Mouse (Mus musculus) heart, embryonic 14.5 days (tissue): ENCODE data around the gene Egfl8. TPM values are rescaled to one million over a fixed set of nuclear protein-coding genes. Genes with fewer than 3 reads are reported as not detected.

ENCODE experiments used
- ATAC-seq: fragments of 200-750 bp; cut with Nextera tagmentation; 2 replicates; pipeline ENCODE4 v1.8.0; 2017; ENCODE audit warnings: low read depth, moderate TSS enrichment; ENCODE audit not compliant: insufficient number of reproducible peaks, insufficient read depth, low FRiP score
- H3K27ac ChIP-seq, 2 experiments: fragments of 200-500 bp in 1 of 2; fragments of 300-500 bp in 1 of 2; sonication (generic) in 1 of 2; replicated peaks in 1 of 2; 2 replicates each; pipeline ENCODE4 v1.5.1; 2012 to 2014; ENCODE audit warnings: low read depth in 2 of 2, low read length in 2 of 2, control low read depth in 1 of 2, mild to moderate bottlenecking in 1 of 2, mixed read lengths in 1 of 2; ENCODE audit not compliant: control insufficient read depth in 1 of 2, insufficient read depth in 1 of 2
- H3K27me3 ChIP-seq: fragments of 300-500 bp; sonication (generic); 2 replicates; pipeline ENCODE4 v1.6.1; 2014; ENCODE audit warnings: mild to moderate bottlenecking, low read length, control low read depth; ENCODE audit not compliant: control insufficient read depth, insufficient read depth
- H3K36me3 ChIP-seq: fragments of 300-500 bp; sonication (generic); 2 replicates; pipeline ENCODE4 v1.6.1; 2014; ENCODE audit warnings: mild to moderate bottlenecking, control low read depth, low read length, mixed read lengths; ENCODE audit not compliant: control insufficient read depth, insufficient read depth
- H3K4me1 ChIP-seq, 2 experiments: fragments of 200-500 bp in 1 of 2; fragments of 300-500 bp in 1 of 2; sonication (generic) in 1 of 2; 2 replicates each; pipeline ENCODE4 v1.6.1; 2012 to 2014; ENCODE audit warnings: low read length in 2 of 2, control low read depth in 1 of 2, mixed read lengths in 1 of 2; ENCODE audit not compliant: control insufficient read depth in 2 of 2, insufficient read depth in 2 of 2
- H3K4me2 ChIP-seq: fragments of 300-500 bp; sonication (generic); 2 replicates; pipeline ENCODE4 v1.6.1; 2014; ENCODE audit warnings: mild to moderate bottlenecking, low read length
- H3K4me3 ChIP-seq, 2 experiments: fragments of 200-500 bp in 1 of 2; fragments of 300-500 bp in 1 of 2; sonication (generic) in 1 of 2; 2 replicates each; pipeline ENCODE4 v1.5.1; 2012 to 2014; ENCODE audit warnings: low read length in 2 of 2, mild to moderate bottlenecking in 2 of 2, control low read depth in 1 of 2, low read depth in 1 of 2, moderate library complexity in 1 of 2; ENCODE audit not compliant: control insufficient read depth in 1 of 2, insufficient read depth in 1 of 2
- H3K9ac ChIP-seq: fragments of 300-500 bp; sonication (generic); 2 replicates; pipeline ENCODE4 v1.6.1; 2014; ENCODE audit warnings: mild to moderate bottlenecking, low read length
- H3K9me3 ChIP-seq: fragments of 300-500 bp; sonication (generic); 2 replicates; pipeline ENCODE4 v1.6.1; 2016; ENCODE audit warnings: low read length, control low read depth; ENCODE audit not compliant: control insufficient read depth
- WGBS: fragments of 180-500 bp; shearing (Covaris S2); extraction: QIAGEN DNeasy Blood & Tissue Kit; methylation state at CpG from one replicate; pipeline ENCODE4 v1.1.7; 2014; 5-methylcytosine and 5-hydroxymethylcytosine counted together
- polyA plus RNA-seq: library from polyadenylated mRNA; unstranded; fragments of >200 nt; fragmentation: Nextera tagmentation; extraction: Ambion mirVana; gene quantifications from 2 replicates; pipeline ENCODE4 v1.2.1, GENCODE M21; 2014

The Egfl8 gene
- polyA plus RNA-seq, 1 experiment from 2014 or later, result 0.55 TPM

DNA sequence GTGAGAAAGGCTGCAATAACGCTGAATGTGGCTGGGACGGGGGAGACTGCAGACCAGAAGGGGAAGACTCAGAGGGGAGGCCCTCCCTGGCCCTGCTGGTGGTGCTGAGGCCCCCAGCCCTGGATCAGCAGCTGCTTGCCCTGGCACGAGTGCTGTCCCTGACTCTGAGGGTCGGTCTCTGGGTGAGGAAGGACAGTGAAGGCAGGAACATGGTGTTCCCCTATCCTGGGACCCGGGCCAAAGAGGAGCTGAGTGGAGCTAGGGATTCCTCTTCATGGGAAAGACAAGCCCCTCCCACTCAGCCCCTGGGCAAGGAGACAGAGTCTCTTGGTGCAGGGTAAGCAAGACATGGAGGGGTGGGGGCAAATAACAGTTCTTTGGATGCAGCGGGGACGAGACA, 32.4 kb downstream of the Egfl8 start:
- Histone ChIP-seq H3K36me3 (no peaks in the 10 kb centered on the region), H3K27me3 (no peaks in the 10 kb centered on the region), H3K9ac (no peak overlapping the region), H3K4me1 (peaks cover 8 to 12% of the 10 kb centered on the region in 2 experiments), H3K9me3 (no peaks in the 10 kb centered on the region), H3K27ac (no peak overlapping the region), H3K4me3 (no peak overlapping the region), H3K4me2 (no peak overlapping the region)
- 58% methylated on average over 7 of the region's 7 CpGs for WGBS
- no peak for ATAC-seq

DNA sequence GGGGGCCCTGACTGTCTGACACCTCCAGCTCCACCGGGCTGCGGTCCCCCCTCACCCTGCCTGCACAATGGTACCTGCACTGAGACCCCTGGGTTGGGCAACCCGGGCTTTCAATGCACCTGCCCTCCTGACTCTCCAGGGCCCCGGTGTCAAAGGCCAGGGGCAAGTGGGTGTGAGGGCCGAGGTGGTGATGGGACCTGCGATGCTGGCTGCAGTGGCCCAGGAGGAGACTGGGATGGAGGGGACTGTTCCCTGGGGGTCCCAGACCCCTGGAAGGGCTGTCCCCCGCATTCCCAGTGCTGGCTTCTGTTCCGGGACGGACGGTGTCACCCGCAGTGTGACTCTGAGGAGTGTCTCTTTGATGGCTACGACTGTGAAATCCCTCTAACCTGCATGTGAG, 33.2 kb downstream of the Egfl8 start:
- Histone ChIP-seq H3K27ac (no peak overlapping the region), H3K4me3 (no peak overlapping the region), H3K27me3 (no peaks in the 10 kb centered on the region), H3K9ac (no peak overlapping the region), H3K4me1 (peaks cover 6% of the 10 kb centered on the region in 2 experiments; a peak in 2 of 4 replicates), H3K4me2 (no peak overlapping the region), H3K36me3 (no peaks in the 10 kb centered on the region), H3K9me3 (no peaks in the 10 kb centered on the region)
- 83% methylated on average over 12 of the region's 12 CpGs for WGBS
- no peak for ATAC-seq

DNA sequence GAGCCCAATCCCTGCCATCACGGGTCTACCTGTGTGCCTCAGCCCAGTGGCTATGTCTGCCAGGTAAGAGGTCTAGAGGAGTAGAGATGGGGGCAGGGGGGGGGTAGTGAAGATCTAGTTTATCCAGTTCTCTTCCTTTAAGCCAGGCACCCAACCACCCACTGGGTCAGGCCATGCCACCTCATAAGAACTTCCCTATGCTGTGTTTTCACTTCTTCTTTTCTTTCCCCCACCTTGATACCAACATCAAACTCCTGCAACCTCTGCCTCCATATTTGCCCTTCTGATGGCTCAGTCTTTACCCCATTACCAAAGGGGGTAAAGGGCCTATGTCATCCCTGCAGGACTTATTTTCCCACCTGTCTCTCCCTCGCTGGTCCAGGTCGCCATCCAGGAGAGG, 37.7 kb downstream of the Egfl8 start:
- Histone ChIP-seq H3K9me3 (no peaks in the 10 kb centered on the region), H3K4me3 (no peak overlapping the region), H3K4me2 (no peak overlapping the region), H3K4me1 (no peaks in the 10 kb centered on the region), H3K36me3 (no peaks in the 10 kb centered on the region; the same call in none of the 2 replicates), H3K9ac (no peak overlapping the region), H3K27me3 (no peaks in the 10 kb centered on the region), H3K27ac (no peak overlapping the region)
- WGBS, result 79% methylated on average over 3 of the region's 3 CpGs
- no peak for ATAC-seq

DNA sequence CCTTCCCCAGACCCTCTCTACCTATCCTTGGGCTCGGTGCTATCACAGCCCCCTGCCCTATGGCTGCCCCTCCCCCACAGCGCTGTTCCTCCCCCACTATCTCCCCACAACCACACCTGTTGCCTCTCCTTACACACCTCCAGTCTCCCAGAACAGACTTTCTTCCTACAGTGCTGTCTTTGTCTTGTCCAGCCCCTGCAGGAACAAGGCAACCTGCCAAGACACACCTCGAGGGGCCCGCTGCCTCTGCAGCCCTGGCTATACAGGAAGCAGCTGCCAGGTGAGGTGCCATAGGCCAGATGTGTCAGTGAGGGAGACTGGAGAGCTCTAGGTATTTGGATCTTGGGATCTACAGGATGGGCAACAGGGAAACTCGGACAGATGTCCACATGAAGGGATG, 39.2 kb downstream of the Egfl8 start:
- WGBS, result 60% methylated on average over 5 of the region's 5 CpGs
- ATAC-seq, result no peak
- no peak overlapping the region for H3K27ac ChIP-seq

DNA sequence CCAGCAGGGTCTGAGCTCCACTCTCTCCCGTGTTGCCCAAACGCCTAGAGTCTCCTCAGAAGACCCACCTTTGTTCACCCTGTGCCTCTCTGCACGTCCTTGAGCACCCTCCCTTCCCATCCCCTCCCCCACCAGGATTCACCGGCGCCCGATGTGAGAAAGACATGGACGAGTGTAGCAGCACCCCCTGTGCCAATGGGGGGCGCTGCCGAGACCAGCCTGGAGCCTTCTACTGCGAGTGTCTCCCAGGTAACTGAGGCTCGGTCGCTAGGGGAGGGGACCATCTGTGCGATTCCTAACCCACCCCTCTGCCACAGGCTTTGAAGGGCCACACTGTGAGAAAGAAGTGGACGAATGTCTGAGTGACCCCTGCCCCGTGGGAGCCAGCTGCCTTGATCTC, 43.4 kb downstream of the Egfl8 start:
- 21% methylated on average over 15 of the region's 15 CpGs for whole genome bisulfite sequencing

More for the DNA sequence above, 39.2 kb downstream of the Egfl8 start:
- Histone ChIP-seq H3K9ac (no peak overlapping the region), H3K4me3 (no peak overlapping the region), H3K9me3 (0 out of 2 replicates have a peak, but pooled peaks cover 5% of the 10 kb centered on the region), H3K4me1 (no peaks in the 10 kb centered on the region), H3K4me2 (no peak overlapping the region), H3K36me3 (no peaks in the 10 kb centered on the region; the same call in none of the 2 replicates), H3K27me3 (no peaks in the 10 kb centered on the region)

DNA sequence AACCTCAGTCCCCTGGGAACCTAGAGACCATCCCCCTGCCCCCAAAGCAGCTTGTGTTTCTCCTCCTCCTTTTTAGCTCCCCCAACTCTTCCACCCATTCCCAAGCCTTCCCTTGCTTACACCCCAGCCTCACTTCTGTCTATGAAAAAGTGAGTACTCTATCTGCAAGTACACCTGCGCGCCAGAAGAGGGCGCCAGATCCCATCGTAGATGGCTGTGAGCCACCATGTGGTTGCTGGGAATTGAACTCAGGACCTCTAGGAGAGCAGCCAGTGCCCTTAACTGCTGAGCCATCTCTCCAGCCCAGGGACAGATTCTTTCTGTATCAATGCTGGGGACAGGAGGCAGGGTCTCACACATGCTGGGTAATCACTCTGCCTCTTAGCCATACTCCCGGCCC, 43.9 kb downstream of the Egfl8 start:
- H3K36me3 ChIP-seq, result peaks cover 2% of the 10 kb centered on the region
- no peak overlapping the region for H3K9ac ChIP-seq
- H3K4me2 ChIP-seq, result no peak overlapping the region
- 0 out of 2 replicates have a peak, but pooled peaks cover 5% of the 10 kb centered on the region for H3K9me3 ChIP-seq
- no peak overlapping the region for H3K27ac ChIP-seq
- ATAC-seq, result no peak
- H3K27me3 ChIP-seq, result no peaks in the 10 kb centered on the region
- H3K4me3 ChIP-seq, result no peak overlapping the region
- no peaks in the 10 kb centered on the region for H3K4me1 ChIP-seq
- 13% methylated on average over 5 of the region's 5 CpGs for WGBS

More for the DNA sequence above, 43.4 kb downstream of the Egfl8 start:
- H3K4me3 ChIP-seq, result no peak overlapping the region
- peaks cover 2% of the 10 kb centered on the region for H3K36me3 ChIP-seq
- no peak overlapping the region for H3K9ac ChIP-seq
- H3K27ac ChIP-seq, result no peak overlapping the region
- H3K9me3 ChIP-seq, result 0 out of 2 replicates have a peak, but pooled peaks cover 5% of the 10 kb centered on the region
- H3K4me2 ChIP-seq, result no peak overlapping the region
- no peak for ATAC-seq
- H3K27me3 ChIP-seq, result no peaks in the 10 kb centered on the region
- H3K4me1 ChIP-seq, result no peaks in the 10 kb centered on the region

DNA sequence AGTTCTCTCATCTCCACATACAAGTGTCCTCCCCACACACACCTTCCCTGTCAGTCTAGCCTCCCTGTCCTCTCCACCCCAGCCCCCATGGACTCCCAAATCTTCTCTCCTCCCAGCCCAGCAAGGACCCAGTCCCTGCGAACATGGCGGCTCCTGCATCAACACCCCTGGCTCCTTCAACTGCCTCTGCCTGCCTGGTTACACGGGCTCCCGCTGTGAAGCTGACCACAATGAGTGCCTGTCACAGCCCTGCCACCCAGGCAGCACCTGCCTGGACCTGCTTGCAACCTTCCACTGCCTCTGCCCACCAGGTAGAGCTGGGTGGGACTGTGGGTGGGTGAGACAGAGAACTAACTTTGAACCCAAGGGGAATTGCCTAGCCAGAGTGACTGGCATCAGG, 45.9 kb downstream of the Egfl8 start:
- WGBS, result 67% methylated on average over 4 of the region's 4 CpGs
- ATAC-seq, result no peak

DNA sequence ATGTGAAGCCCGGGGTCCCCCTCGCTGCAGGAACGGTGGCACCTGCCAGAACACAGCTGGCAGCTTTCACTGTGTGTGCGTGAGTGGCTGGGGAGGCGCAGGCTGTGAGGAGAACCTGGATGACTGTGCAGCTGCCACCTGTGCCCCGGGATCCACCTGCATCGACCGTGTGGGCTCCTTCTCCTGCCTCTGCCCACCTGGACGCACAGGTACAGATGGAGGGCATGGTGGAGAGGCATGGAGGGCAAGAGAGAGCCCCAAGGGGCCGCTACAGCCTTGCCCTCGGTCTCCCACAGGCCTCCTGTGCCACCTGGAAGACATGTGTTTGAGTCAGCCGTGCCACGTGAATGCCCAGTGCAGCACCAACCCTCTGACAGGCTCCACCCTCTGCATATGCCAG, 47.4 kb downstream of the Egfl8 start:
- no peak overlapping the region for H3K9ac ChIP-seq
- no peaks in the 10 kb centered on the region for H3K27me3 ChIP-seq
- 82% methylated on average over 13 of the region's 13 CpGs for WGBS
- 0 out of 2 replicates have a peak, but pooled peaks cover 2% of the 10 kb centered on the region for H3K36me3 ChIP-seq
- no peak for ATAC-seq
- H3K27ac ChIP-seq, result no peak overlapping the region
- no peak overlapping the region for H3K4me3 ChIP-seq
- H3K4me1 ChIP-seq, result peaks cover 8 to 11% of the 10 kb centered on the region in 2 experiments
- H3K9me3 ChIP-seq, result 0 out of 2 replicates have a peak, but pooled peaks cover 5% of the 10 kb centered on the region
- no peak overlapping the region for H3K4me2 ChIP-seq

More for the DNA sequence above, 45.9 kb downstream of the Egfl8 start:
- 0 out of 4 replicates have a peak, but pooled peaks cover 0 to 3% of the 10 kb centered on the region in 2 experiments for H3K4me1 ChIP-seq
- no peak overlapping the region for H3K4me2 ChIP-seq
- H3K4me3 ChIP-seq, result no peak overlapping the region
- H3K9ac ChIP-seq, result no peak overlapping the region
- H3K36me3 ChIP-seq, result peaks cover 2% of the 10 kb centered on the region; the same call in 1 of the 2 replicates
- H3K27me3 ChIP-seq, result no peaks in the 10 kb centered on the region
- H3K9me3 ChIP-seq, result 0 out of 2 replicates have a peak, but pooled peaks cover 5% of the 10 kb centered on the region
- H3K27ac ChIP-seq, result no peak overlapping the region
